Mouse (Mus musculus): ENCODE results near the gene Slc8a2. TPM values are rescaled to one million over a fixed set of nuclear protein-coding genes. Genes with fewer than 3 reads are reported as not detected.
A peak's percentile ranks its signal among the peaks of the same experiment; 100 is the strongest.

Gene Slc8a2
- total RNA-seq (2012; rRNA removed) (0.04 TPM in 2 replicates), total RNA-seq (2014; rRNA removed) (not detected in 2 replicates), polyA plus RNA-seq (2012; ENCODE audit: insufficient read length, low read depth) (0.08 and 0.10 TPM in 2 replicates)

GRCm38 (mm10) chr7:16129421-16129845, at the start of gene Slc8a2:
Gene Slc8a2 (plus strand): TSS chr7:16129826.
- TF ChIP-seq ZMIZ1 (IDR thresholded peaks at IDR 0.05; ENCODE audit: low read depth, low read length) (no peak), ZNF384 (IDR thresholded peaks at IDR 0.05; ENCODE audit: low read depth, low read length) (no peak), MEF2A (IDR thresholded peaks at IDR 0.05; ENCODE audit: borderline replicate concordance, low read depth, low read length) (no peak), SIN3A (IDR thresholded peaks at IDR 0.05; ENCODE audit: low read length) (no peak), POLR2AphosphoS2 (IDR thresholded peaks at IDR 0.05; ENCODE audit: low read depth, low read length) (no peak), USF1 (IDR thresholded peaks at IDR 0.05; ENCODE audit: low read depth, low read length) (no peak), MAZ (IDR thresholded peaks at IDR 0.05; ENCODE audit: low read depth, low read length) (no peak), ZKSCAN1 (IDR thresholded peaks at IDR 0.05; ENCODE audit: borderline replicate concordance, low read depth, low read length) (no peak), RAD21 (IDR thresholded peaks at IDR 0.05; ENCODE audit: low read depth, low read length) (no peak), MYC (IDR thresholded peaks at IDR 0.05; ENCODE audit: low read depth, low read length) (no peak), NELFE (IDR thresholded peaks at IDR 0.05; ENCODE audit: low read depth, low read length) (no peak), HCFC1 (IDR thresholded peaks at IDR 0.05; ENCODE audit: low read depth, low read length) (no peak), CTCF (conservative IDR thresholded peaks at IDR 0.05 in 1 of 2, IDR thresholded peaks at IDR 0.05 in 1 of 2; ENCODE audit: low read depth in 2 of 2, low read length in 2 of 2) (no peak)
- Histone ChIP-seq H3K9ac (ENCODE audit: insufficient read depth, low read depth) (no peak within 1 kb of the TSS), H3K4me3 (replicated peaks in 1 of 3; ENCODE audit: low read depth in 2 of 3, low read length in 2 of 3, poor library complexity in 1 of 3) (no peak within 1 kb of the TSS), H3K27me3 (replicated peaks) (no peaks in the 10 kb centered on the region), H3K27ac (ENCODE audit: insufficient read depth, low read depth) (no peak within 1 kb of the TSS), H3K4me2 (ENCODE audit: insufficient read depth, low read depth, poor library complexity, severe bottlenecking) (0 out of 2 replicates have a peak within 1 kb of the TSS, but pooled peaks have one; percentile 23), H3K36me3 (replicated peaks in 1 of 2; ENCODE audit: control insufficient read depth in 1 of 2, insufficient read depth in 1 of 2, low read length in 1 of 2) (peaks cover 8 to 49% of the 10 kb centered on the region in 2 experiments), H3K4me1 (ENCODE audit: control insufficient read depth in 1 of 2, insufficient read depth in 2 of 2) (peaks cover 20 to 54% of the 10 kb centered on the region in 2 experiments), H3K9me3 (replicated peaks; ENCODE audit: low read length) (no peaks in the 10 kb centered on the region), H3K79me2 (replicated peaks; ENCODE audit: control insufficient read depth, extremely low read depth, insufficient read depth, poor library complexity, severe bottlenecking) (no peaks in the 10 kb centered on the region)
- DNase-seq (ENCODE audit: extremely low read depth) = no peak
- in situ Hi-C loops (cut with MboI; ENCODE audit: low pct_ligation_motif_present, low pct_unique_long_range_greater_than_20kb, low sequenced_read_pairs) = no loop called here
- dilution Hi-C loops (cut with MboI; ENCODE audit: extremely low pct_ligation_motif_present, extremely low pct_unique_long_range_greater_than_20kb, low sequenced_read_pairs) = no loop called here

DNA sequence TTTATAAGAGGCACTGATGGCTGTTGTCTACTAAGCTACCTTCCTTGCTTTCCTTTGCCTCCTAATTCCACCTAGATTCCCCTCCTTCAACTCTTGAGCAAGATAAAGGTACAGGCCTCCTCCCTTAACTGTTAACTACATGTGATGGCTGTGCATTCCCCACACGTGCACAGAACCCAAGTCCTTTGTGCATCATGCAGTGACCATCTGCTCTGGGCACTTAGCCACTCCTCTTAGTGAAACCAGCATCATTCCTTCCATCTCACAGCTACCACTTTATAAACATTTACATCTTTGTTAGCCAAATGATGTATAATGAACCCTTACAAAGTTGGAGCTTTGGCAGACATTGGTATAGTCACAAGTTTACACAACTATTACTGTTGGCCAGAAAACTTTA, 49.7 kb upstream of the Slc8a2 start:
- dilution Hi-C loops (cut with MboI; ENCODE audit: extremely low pct_ligation_motif_present, extremely low pct_unique_long_range_greater_than_20kb, low sequenced_read_pairs) = no loop called here
- TF ChIP-seq ZNF384 (IDR thresholded peaks at IDR 0.05; ENCODE audit: low read depth, low read length) (no peak), MEF2A (IDR thresholded peaks at IDR 0.05; ENCODE audit: borderline replicate concordance, low read depth, low read length) (no peak), SIN3A (IDR thresholded peaks at IDR 0.05; ENCODE audit: low read length) (no peak), JUN (IDR thresholded peaks at IDR 0.05; ENCODE audit: insufficient read depth, low read depth, low read length) (no peak)

More for the DNA sequence above, 49.7 kb upstream of the Slc8a2 start:
- H3K9ac ChIP-seq (ENCODE audit: insufficient read depth, low read depth) = no peak overlapping the region
- peaks cover 5 to 23% of the 10 kb centered on the region in 2 experiments; a peak in 2 of 4 replicates for H3K4me1 ChIP-seq (ENCODE audit: control insufficient read depth in 1 of 2, insufficient read depth in 2 of 2)
- no peak overlapping the region for H3K27ac ChIP-seq (ENCODE audit: insufficient read depth, low read depth)
- no peaks in the 10 kb centered on the region for H3K36me3 ChIP-seq (replicated peaks in 1 of 2; ENCODE audit: control insufficient read depth in 1 of 2, insufficient read depth in 1 of 2, low read length in 1 of 2)
- H3K27me3 ChIP-seq (replicated peaks) = peaks cover 3% of the 10 kb centered on the region
- H3K4me3 ChIP-seq (replicated peaks in 1 of 3; ENCODE audit: low read depth in 2 of 3, low read length in 2 of 3, poor library complexity in 1 of 3) = no peak overlapping the region
- H3K79me2 ChIP-seq (replicated peaks; ENCODE audit: control insufficient read depth, extremely low read depth, insufficient read depth, poor library complexity, severe bottlenecking) = no peaks in the 10 kb centered on the region
- no peak for DNase-seq (ENCODE audit: extremely low read depth)
- in situ Hi-C loops (cut with MboI; ENCODE audit: low pct_ligation_motif_present, low pct_unique_long_range_greater_than_20kb, low sequenced_read_pairs) = no loop called here
- H3K4me2 ChIP-seq (ENCODE audit: insufficient read depth, low read depth, poor library complexity, severe bottlenecking) = no peak overlapping the region
- no peaks in the 10 kb centered on the region for H3K9me3 ChIP-seq (replicated peaks; ENCODE audit: low read length)

Measured in CH12.LX (cell line).